ENCODE assay signal across 9 mouse cellular contexts in genomic region chr4:83383899-83384490, GRCm38 (mm10). TPM values are rescaled to one million over a fixed set of nuclear protein-coding genes. Genes with fewer than 3 reads are reported as not detected.
A peak's percentile ranks its signal among the peaks of the same experiment; 100 is the strongest.
DNase-seq lines count a peak whose midpoint lies in the region; ATAC-seq lines count a peak whose summit lies in the region.
"Had no signal": no experiment of that assay in that cellular context is flagged by ENCODE, and none has a peak within 500 bp of the region (broad histone marks: within the 10 kb centered on the region; RNA-seq: fewer than 3 reads in every experiment).

No protein-coding gene starts in this region.

- H3K4me1 ChIP-seq in forebrain, embryonic 16.5 days (replicated peaks; ENCODE audit: control insufficient read depth, insufficient read depth, low read length): no peaks in the 10 kb centered on the region
- no peaks in the 10 kb centered on the region for H3K4me1 ChIP-seq in forebrain, embryonic 11.5 days (replicated peaks; ENCODE audit: control insufficient read depth, insufficient read depth, low read length)
- H3K4me1 ChIP-seq in forebrain, embryonic 15.5 days: no peaks in the 10 kb centered on the region
- H3K4me1 ChIP-seq: neural tube, embryonic 12.5 days had no signal

- no peaks in the 10 kb centered on the region for H3K9me3 ChIP-seq in forebrain, embryonic 16.5 days (ENCODE audit: control insufficient read depth, low read length)
- H3K9me3 ChIP-seq in forebrain, embryonic 11.5 days (ENCODE audit: control insufficient read depth, low read length): no peaks in the 10 kb centered on the region
- no peaks in the 10 kb centered on the region for H3K9me3 ChIP-seq in forebrain, embryonic 15.5 days
- H3K9me3 ChIP-seq: neural tube, embryonic 12.5 days had no signal

- no peak overlapping the region for H3K4me3 ChIP-seq in forebrain, embryonic 16.5 days (replicated peaks; ENCODE audit: low read length)
- H3K4me3 ChIP-seq in forebrain, embryonic 11.5 days (ENCODE audit: low read depth, low read length): no peak overlapping the region
- H3K4me3 ChIP-seq in forebrain, embryonic 15.5 days: no peak overlapping the region
- H3K4me3 ChIP-seq: neural tube, embryonic 12.5 days had no signal

- 0 out of 2 replicates have a peak, but pooled peaks have one; percentile 12 for ATAC-seq in forebrain, embryonic 16.5 days
- ATAC-seq in forebrain, embryonic 11.5 days (replicated peaks; ENCODE audit: low FRiP score): no peak
- ATAC-seq in forebrain, embryonic 15.5 days (replicated peaks): no peak

- no peak overlapping the region for H3K27ac ChIP-seq in forebrain, embryonic 16.5 days (ENCODE audit: low read length)
- H3K27ac ChIP-seq in forebrain, embryonic 11.5 days (ENCODE audit: low read depth, low read length): no peak overlapping the region
- no peak overlapping the region for H3K27ac ChIP-seq in forebrain, embryonic 15.5 days (replicated peaks)
- H3K27ac ChIP-seq: neural tube, embryonic 12.5 days had no signal

- H3K36me3 ChIP-seq in forebrain, embryonic 16.5 days (ENCODE audit: control insufficient read depth, insufficient read depth): no peaks in the 10 kb centered on the region
- H3K36me3 ChIP-seq in forebrain, embryonic 11.5 days (ENCODE audit: control insufficient read depth, insufficient read depth, low read length): no peaks in the 10 kb centered on the region
- no peaks in the 10 kb centered on the region for H3K36me3 ChIP-seq in forebrain, embryonic 15.5 days
- H3K36me3 ChIP-seq: neural tube, embryonic 12.5 days had no signal

- H3K9ac ChIP-seq in forebrain, embryonic 16.5 days (replicated peaks; ENCODE audit: low read depth, low read length): no peak overlapping the region
- no peak overlapping the region for H3K9ac ChIP-seq in forebrain, embryonic 11.5 days (ENCODE audit: low read length)
- H3K9ac ChIP-seq in forebrain, embryonic 15.5 days (replicated peaks): no peak overlapping the region
- H3K9ac ChIP-seq: neural tube, embryonic 12.5 days had no signal

- H3K4me2 ChIP-seq in forebrain, embryonic 16.5 days (ENCODE audit: low read length): no peak overlapping the region
- no peak overlapping the region for H3K4me2 ChIP-seq in forebrain, embryonic 11.5 days (ENCODE audit: low read depth, low read length, severe bottlenecking)
- H3K4me2 ChIP-seq in forebrain, embryonic 15.5 days (replicated peaks): no peak overlapping the region
- H3K4me2 ChIP-seq: neural tube, embryonic 12.5 days had no signal

- DNase-seq in forebrain, embryonic 11.5 days (ENCODE audit: low spot score): no peak
- DNase-seq in urinary bladder, postnatal 14 days (ENCODE audit: low spot score): peak; percentile 27
- no peak for DNase-seq in urinary bladder, adult 18-20 months (ENCODE audit: low spot score in 2 of 2)
- peak; percentile 34 to 68 for DNase-seq in cerebellum, postnatal 25 days
- peak; percentile 35 to 40 for DNase-seq in kidney, postnatal 4 days
- DNase-seq in spleen, postnatal 10 days (ENCODE audit: low spot score in 2 of 2): peak; percentile 18 to 70

- 37% methylated on average over 6 of the region's 6 CpGs for WGBS in forebrain, embryonic 16.5 days
- 59% methylated on average over 6 of the region's 6 CpGs for WGBS in forebrain, embryonic 11.5 days
- WGBS in forebrain, embryonic 15.5 days: 45% methylated on average over 6 of the region's 6 CpGs

- H3K27me3 ChIP-seq in forebrain, embryonic 16.5 days (replicated peaks; ENCODE audit: control insufficient read depth, insufficient read depth, low read length): no peaks in the 10 kb centered on the region
- no peaks in the 10 kb centered on the region for H3K27me3 ChIP-seq in forebrain, embryonic 11.5 days (ENCODE audit: control insufficient read depth, insufficient read depth, low read length)
- no peaks in the 10 kb centered on the region for H3K27me3 ChIP-seq in forebrain, embryonic 15.5 days
- H3K27me3 ChIP-seq: neural tube, embryonic 12.5 days had no signal

RNA-seq across cellular contexts. Expression of gene Snapc3, which starts 33.5 kb away (rescaled TPM):
- polyA plus RNA-seq in forebrain, embryonic 16.5 days (2015; fragmentation: Nextera tagmentation; extraction: Ambion mirVana): 92.9 and 99.8 TPM in 2 replicates
- 72.1 and 73.4 TPM in 2 replicates for polyA plus RNA-seq in forebrain, embryonic 11.5 days (2014; fragmentation: Nextera tagmentation; extraction: Ambion mirVana)
- polyA plus RNA-seq in forebrain, embryonic 15.5 days (2015; fragmentation: Nextera tagmentation; extraction: Ambion mirVana): 100 and 101 TPM in 2 replicates

RNA-seq across cellular contexts. Expression of gene Ttc39b, which starts 59.9 kb away (rescaled TPM):
- 12.1 and 12.6 TPM in 2 replicates for polyA plus RNA-seq in forebrain, embryonic 16.5 days (2015; fragmentation: Nextera tagmentation; extraction: Ambion mirVana)
- 3.4 and 4.0 TPM in 2 replicates for polyA plus RNA-seq in forebrain, embryonic 11.5 days (2014; fragmentation: Nextera tagmentation; extraction: Ambion mirVana)
- 11.7 and 13.7 TPM in 2 replicates for polyA plus RNA-seq in forebrain, embryonic 15.5 days (2015; fragmentation: Nextera tagmentation; extraction: Ambion mirVana)

Comparison
In these comparisons a context has a peak if more than half of its experiments do, and no peak if none do; other contexts are left out.
1. DNase-seq: peak in urinary bladder, postnatal 14 days (single experiment), cerebellum, postnatal 25 days (2 of 2), kidney, postnatal 4 days (2 of 2) and spleen, postnatal 10 days (2 of 2); none in forebrain, embryonic 11.5 days (single experiment) and urinary bladder, adult 18-20 months (0 of 2).